Mouse (Mus musculus): ENCODE measurements around the gene Otud7a. TPM values are rescaled to one million over a fixed set of nuclear protein-coding genes. Genes with fewer than 3 reads are reported as not detected.
A peak's percentile ranks its signal among the peaks of the same experiment; 100 is the strongest.

The Otud7a gene
- total and polyA plus RNA-seq, 2 experiments from 2014 or later = 3.8 to 21.6 TPM

GRCm38 (mm10) chr7:63753274-63753751, 308.8 kb downstream of the Otud7a start:
- WGBS = 9% methylated on average over 6 of the region's 6 CpGs
- DNase-seq = peak; percentile 84
- Histone ChIP-seq H3K4me3 (ENCODE audit: low read depth, low read length) (no peak overlapping the region), H3K9me3 (ENCODE audit: low read length) (no peaks in the 10 kb centered on the region), H3K36me3 (ENCODE audit: insufficient read depth) (no peaks in the 10 kb centered on the region), H3K4me1 (ENCODE audit: insufficient read depth) (peaks cover 11% of the 10 kb centered on the region; the same call in 1 of the 2 replicates), H3K27ac (ENCODE audit: low read depth, low read length) (0 out of 2 replicates have a peak overlapping the region, but pooled peaks have one; percentile 41), H3K27me3 (ENCODE audit: insufficient read depth, low read length) (peaks cover 17% of the 10 kb centered on the region), H3K4me2 (ENCODE audit: low read depth) (no peak overlapping the region), H3K9ac (peak overlapping the region; percentile 18; the same call in 1 of the 2 replicates)
- peak; percentile 74 for TF ChIP-seq CTCF (IDR thresholded peaks at IDR 0.05; ENCODE audit: low read depth)
- peak; percentile 51 for ATAC-seq

- 3% methylated on average over 43 of the region's 43 CpGs for WGBS
- DNase-seq (peak; percentile 31), ATAC-seq (0 out of 2 replicates have a peak, but pooled peaks have one; percentile 17)
- H3K9ac ChIP-seq = peak overlapping the region; percentile 37
- no peaks in the 10 kb centered on the region for H3K9me3 ChIP-seq (ENCODE audit: low read length)
- no peaks in the 10 kb centered on the region for H3K36me3 ChIP-seq (ENCODE audit: insufficient read depth)
- peaks cover 11% of the 10 kb centered on the region; the same call in 1 of the 2 replicates for H3K4me1 ChIP-seq (ENCODE audit: insufficient read depth)
- H3K27me3 ChIP-seq (ENCODE audit: insufficient read depth, low read length) = peaks cover 29% of the 10 kb centered on the region
- H3K27ac ChIP-seq (ENCODE audit: low read depth, low read length) = peak overlapping the region; percentile 40; the same call in 1 of the 2 replicates
- peak overlapping the region; percentile 39 for H3K4me3 ChIP-seq (ENCODE audit: low read depth, low read length)
- TF ChIP-seq CTCF (IDR thresholded peaks at IDR 0.05; ENCODE audit: low read depth) = no peak
- H3K4me2 ChIP-seq (ENCODE audit: low read depth) = peak overlapping the region; percentile 76
Observed at GRCm38 (mm10) chr7:63754573-63755475, 310.3 kb downstream of the Otud7a start.

GRCm38 (mm10) chr7:63755476-63755948, 311.0 kb downstream of the Otud7a start:
- DNase-seq (peak; percentile 91), ATAC-seq (peak; percentile 55)
- H3K4me3 ChIP-seq (ENCODE audit: low read depth, low read length) = peak overlapping the region; percentile 39
- peak; percentile 82 for TF ChIP-seq CTCF (IDR thresholded peaks at IDR 0.05; ENCODE audit: low read depth)
- H3K9me3 ChIP-seq (ENCODE audit: low read length) = no peaks in the 10 kb centered on the region
- H3K36me3 ChIP-seq (ENCODE audit: insufficient read depth) = no peaks in the 10 kb centered on the region
- H3K4me2 ChIP-seq (ENCODE audit: low read depth) = peak overlapping the region; percentile 76
- WGBS = 5% methylated on average over 13 of the region's 13 CpGs
- H3K27me3 ChIP-seq (ENCODE audit: insufficient read depth, low read length) = peaks cover 29% of the 10 kb centered on the region
- H3K9ac ChIP-seq = peak overlapping the region; percentile 37; the same call in 1 of the 2 replicates
- H3K27ac ChIP-seq (ENCODE audit: low read depth, low read length) = no peak overlapping the region
- H3K4me1 ChIP-seq (ENCODE audit: insufficient read depth) = peaks cover 11% of the 10 kb centered on the region; the same call in 1 of the 2 replicates

- no peak overlapping the region; the same call in 1 of the 2 replicates for H3K9ac ChIP-seq
- 8% methylated on average over 25 of the region's 25 CpGs for WGBS
Observed at GRCm38 (mm10) chr7:63757136-63757677, 312.7 kb downstream of the Otud7a start.

GRCm38 (mm10) chr7:63757678-63758239, 313.2 kb downstream of the Otud7a start:
- H3K36me3 ChIP-seq (ENCODE audit: insufficient read depth) = no peaks in the 10 kb centered on the region
- ATAC-seq (no peak), DNase-seq (peak; percentile 47)
- no peak for TF ChIP-seq CTCF (IDR thresholded peaks at IDR 0.05; ENCODE audit: low read depth)
- H3K27me3 ChIP-seq (ENCODE audit: insufficient read depth, low read length) = peaks cover 36% of the 10 kb centered on the region
- H3K27ac ChIP-seq (ENCODE audit: low read depth, low read length) = 0 out of 2 replicates have a peak overlapping the region, but pooled peaks have one; percentile 35
- no peaks in the 10 kb centered on the region for H3K9me3 ChIP-seq (ENCODE audit: low read length)
- peaks cover 11% of the 10 kb centered on the region; the same call in 1 of the 2 replicates for H3K4me1 ChIP-seq (ENCODE audit: insufficient read depth)
- H3K4me2 ChIP-seq (ENCODE audit: low read depth) = peak overlapping the region; percentile 72
- H3K4me3 ChIP-seq (ENCODE audit: low read depth, low read length) = peak overlapping the region; percentile 49
- peak overlapping the region; percentile 50 for H3K9ac ChIP-seq
- 4% methylated on average over 85 of the region's 85 CpGs for WGBS

More at GRCm38 (mm10) chr7:63757136-63757677, 312.7 kb downstream of the Otud7a start:
- Histone ChIP-seq H3K9me3 (ENCODE audit: low read length) (no peaks in the 10 kb centered on the region), H3K27me3 (ENCODE audit: insufficient read depth, low read length) (peaks cover 36% of the 10 kb centered on the region), H3K27ac (ENCODE audit: low read depth, low read length) (no peak overlapping the region), H3K36me3 (ENCODE audit: insufficient read depth) (no peaks in the 10 kb centered on the region), H3K4me2 (ENCODE audit: low read depth) (peak overlapping the region; percentile 72), H3K4me1 (ENCODE audit: insufficient read depth) (peaks cover 11% of the 10 kb centered on the region; the same call in 1 of the 2 replicates), H3K4me3 (ENCODE audit: low read depth, low read length) (peak overlapping the region; percentile 49)
- DNase-seq = no peak
- ATAC-seq = no peak
- TF ChIP-seq CTCF (IDR thresholded peaks at IDR 0.05; ENCODE audit: low read depth) = no peak

- peak overlapping the region; percentile 72 for H3K4me2 ChIP-seq (ENCODE audit: low read depth)
- H3K9me3 ChIP-seq (ENCODE audit: low read length) = no peaks in the 10 kb centered on the region
- DNase-seq (peak; percentile 80), ATAC-seq (peak; percentile 84)
- H3K27me3 ChIP-seq (ENCODE audit: insufficient read depth, low read length) = peaks cover 36% of the 10 kb centered on the region
- peaks cover 11% of the 10 kb centered on the region; the same call in 1 of the 2 replicates for H3K4me1 ChIP-seq (ENCODE audit: insufficient read depth)
- H3K36me3 ChIP-seq (ENCODE audit: insufficient read depth) = no peaks in the 10 kb centered on the region
- TF ChIP-seq CTCF (IDR thresholded peaks at IDR 0.05; ENCODE audit: low read depth) = peak; percentile 14; the same call in 1 of the 2 replicates
- H3K9ac ChIP-seq = peak overlapping the region; percentile 50
- H3K27ac ChIP-seq (ENCODE audit: low read depth, low read length) = peak overlapping the region; percentile 35; the same call in 1 of the 2 replicates
- 3% methylated on average over 93 of the region's 97 CpGs for WGBS
- H3K4me3 ChIP-seq (ENCODE audit: low read depth, low read length) = peak overlapping the region; percentile 49
Observed at GRCm38 (mm10) chr7:63758240-63758826, 313.8 kb downstream of the Otud7a start.

All from forebrain, postnatal 0 days (tissue).